Mouse (Mus musculus) forebrain, embryonic 16.5 days (tissue): ENCODE measurements around the gene Rad51c. TPM values are rescaled to one million over a fixed set of nuclear protein-coding genes. Genes with fewer than 3 reads are reported as not detected.
"Not testable (repeated sequence)": the region's sequence is repeated elsewhere in the genome, so short reads cannot be mapped to it uniquely, and the experiment has no call there.

Source experiments
- ATAC-seq: fragments of 200-750 bp; cut with Nextera tagmentation; 2 replicates; pipeline ENCODE4 v1.8.0; 2017; ENCODE audit warnings: mild to moderate bottlenecking, moderate library complexity
- H3K27ac ChIP-seq: fragments of 300-500 bp; sonication (generic); 2 replicates; pipeline ENCODE4 v1.5.1; 2014; ENCODE audit warnings: low read length, control low read depth
- H3K27me3 ChIP-seq: fragments of 300-500 bp; sonication (generic); replicated peaks from 2 replicates; pipeline ENCODE4 v1.6.1; 2014; ENCODE audit warnings: low read length; ENCODE audit not compliant: control insufficient read depth, insufficient read depth
- H3K36me3 ChIP-seq: fragments of 300-500 bp; sonication (generic); 2 replicates; pipeline ENCODE4 v1.6.1; 2014; ENCODE audit not compliant: control insufficient read depth, insufficient read depth
- H3K4me1 ChIP-seq: fragments of 300-500 bp; sonication (generic); replicated peaks from 2 replicates; pipeline ENCODE4 v1.6.1; 2014; ENCODE audit warnings: low read length; ENCODE audit not compliant: control insufficient read depth, insufficient read depth
- H3K4me2 ChIP-seq: fragments of 300-500 bp; sonication (generic); 2 replicates; pipeline ENCODE4 v1.6.1; 2014; ENCODE audit warnings: mild to moderate bottlenecking, low read length, control low read depth
- H3K4me3 ChIP-seq: fragments of 300-500 bp; sonication (generic); replicated peaks from 2 replicates; pipeline ENCODE4 v1.5.1; 2014; ENCODE audit warnings: mild to moderate bottlenecking, low read length, control low read depth
- H3K9ac ChIP-seq: fragments of 300-500 bp; sonication (generic); replicated peaks from 2 replicates; pipeline ENCODE4 v1.6.1; 2014; ENCODE audit warnings: low read depth, low read length, control low read depth
- H3K9me3 ChIP-seq: fragments of 300-500 bp; sonication (generic); 2 replicates; pipeline ENCODE4 v1.6.1; 2016; ENCODE audit warnings: low read length; ENCODE audit not compliant: control insufficient read depth
- WGBS: fragments of 180-500 bp; shearing (Covaris S2); extraction: QIAGEN DNeasy Blood & Tissue Kit; methylation state at CpG from one replicate; pipeline ENCODE4 v1.1.7; 2014; 5-methylcytosine and 5-hydroxymethylcytosine counted together
- polyA plus RNA-seq: library from polyadenylated mRNA; unstranded; fragments of >200 nt; fragmentation: Nextera tagmentation; extraction: Ambion mirVana; gene quantifications from 2 replicates; pipeline ENCODE4 v1.2.1, GENCODE M21; 2015

Gene Rad51c
- polyA plus RNA-seq, 1 experiment from 2014 or later: 7.4 TPM

- not testable (repeated sequence) for H3K36me3 ChIP-seq, H3K27me3 ChIP-seq, H3K9me3 ChIP-seq
- Histone ChIP-seq H3K9ac (peak overlapping the region; percentile 42; the same call in 1 of the 2 replicates), H3K27ac (peak overlapping the region; percentile 73), H3K4me1 (peaks cover 10% of the 10 kb centered on the region), H3K4me3 (peak overlapping the region; percentile 45), H3K4me2 (peak overlapping the region; percentile 55)
- ATAC-seq: peak; percentile 84
- under 1% methylated on average over 22 of the region's 24 CpGs for WGBS
Observed at GRCm38 (mm10) chr11:87426450-87427250, 21.9 kb upstream of the Rad51c start.

- Histone ChIP-seq H3K4me1 (peaks cover 12% of the 10 kb centered on the region), H3K4me3 (peak overlapping the region; percentile 45), H3K36me3 (no peaks in the 10 kb centered on the region), H3K27me3 (no peaks in the 10 kb centered on the region), H3K27ac (peak overlapping the region; percentile 65; the same call in 1 of the 2 replicates), H3K9me3 (no peaks in the 10 kb centered on the region), H3K4me2 (peak overlapping the region; percentile 55), H3K9ac (peak overlapping the region; percentile 42; the same call in 1 of the 2 replicates)
- peak; percentile 51; the same call in 1 of the 2 replicates for ATAC-seq
- 0% methylated on average over 7 of the region's 7 CpGs for WGBS
Observed at GRCm38 (mm10) chr11:87426121-87426449, 21.3 kb upstream of the Rad51c start.

- Histone ChIP-seq H3K9ac (0 out of 2 replicates have a peak overlapping the region, but pooled peaks have one; percentile 25), H3K9me3 (no peaks in the 10 kb centered on the region), H3K36me3 (no peaks in the 10 kb centered on the region), H3K27me3 (no peaks in the 10 kb centered on the region), H3K4me3 (no peak overlapping the region), H3K27ac (peak overlapping the region; percentile 86), H3K4me1 (peaks cover 12% of the 10 kb centered on the region), H3K4me2 (no peak overlapping the region)
- WGBS: 43% methylated on average over 6 of the region's 6 CpGs
- no peak for ATAC-seq
Observed at GRCm38 (mm10) chr11:87423551-87424325, 19.0 kb upstream of the Rad51c start.

- WGBS: under 1% methylated on average over 26 of the region's 26 CpGs
- no peaks in the 10 kb centered on the region for H3K27me3 ChIP-seq
- H3K4me3 ChIP-seq: peak overlapping the region; percentile 42
- H3K9me3 ChIP-seq: no peaks in the 10 kb centered on the region
- H3K36me3 ChIP-seq: no peaks in the 10 kb centered on the region
- H3K27ac ChIP-seq: peak overlapping the region; percentile 91
- H3K9ac ChIP-seq: peak overlapping the region; percentile 60
- H3K4me1 ChIP-seq: peaks cover 12% of the 10 kb centered on the region
- peak; percentile 82 for ATAC-seq
- H3K4me2 ChIP-seq: peak overlapping the region; percentile 66
Observed at GRCm38 (mm10) chr11:87422511-87423340, 18.0 kb upstream of the Rad51c start.

GRCm38 (mm10) chr11:87421760-87422201, 17.0 kb upstream of the Rad51c start:
- Histone ChIP-seq H3K9me3 (no peaks in the 10 kb centered on the region), H3K4me3 (peak overlapping the region; percentile 42), H3K4me2 (peak overlapping the region; percentile 66), H3K27me3 (no peaks in the 10 kb centered on the region), H3K9ac (peak overlapping the region; percentile 60), H3K4me1 (peaks cover 12% of the 10 kb centered on the region), H3K36me3 (no peaks in the 10 kb centered on the region), H3K27ac (peak overlapping the region; percentile 91)
- WGBS: 19% methylated on average over 6 of the region's 6 CpGs
- no peak for ATAC-seq

- Histone ChIP-seq H3K9me3 (no peaks in the 10 kb centered on the region), H3K27ac (no peak overlapping the region), H3K27me3 (no peaks in the 10 kb centered on the region), H3K4me2 (no peak overlapping the region), H3K36me3 (no peaks in the 10 kb centered on the region), H3K9ac (no peak overlapping the region), H3K4me1 (peaks cover 11% of the 10 kb centered on the region), H3K4me3 (no peak overlapping the region)
- ATAC-seq: no peak
Observed at GRCm38 (mm10) chr11:87420861-87421260, 16.1 kb upstream of the Rad51c start.

GRCm38 (mm10) chr11:87416120-87416519, 11.4 kb upstream of the Rad51c start:
- Histone ChIP-seq H3K4me2 (no peak overlapping the region), H3K27me3 (no peaks in the 10 kb centered on the region), H3K4me3 (no peak overlapping the region), H3K9me3 (no peaks in the 10 kb centered on the region), H3K4me1 (no peaks in the 10 kb centered on the region), H3K9ac (no peak overlapping the region), H3K27ac (no peak overlapping the region), H3K36me3 (no peaks in the 10 kb centered on the region)
- no peak for ATAC-seq
- 60% methylated on average over 5 of the region's 5 CpGs for WGBS

GRCm38 (mm10) chr11:87413412-87413811, 8.7 kb upstream of the Rad51c start:
- H3K36me3 ChIP-seq, H3K27me3 ChIP-seq, ATAC-seq, H3K4me2 ChIP-seq, H3K4me3 ChIP-seq, H3K27ac ChIP-seq, H3K9me3 ChIP-seq, H3K9ac ChIP-seq, H3K4me1 ChIP-seq: not testable (repeated sequence)
- WGBS: 60% methylated on average over 3 of the region's 3 CpGs
